Mouse (Mus musculus): ENCODE measurements at regions not wholly inside any gene's neighbourhood (a gene's known extent, or its start where the extent isn't known, plus 50 kb on each side); places are given as distances from the start of the nearest gene placed in this dataset.

GRCm38 (mm10) chr12:38928786-38929351, 149.7 kb downstream of the Etv1 start:
- Histone ChIP-seq H3K27me3 (ENCODE audit: control insufficient read depth, insufficient read depth, low read length, poor library complexity, severe bottlenecking) (no peaks in the 10 kb centered on the region), H3K36me3 (ENCODE audit: control insufficient read depth, insufficient read depth, low read length, poor library complexity, severe bottlenecking) (no peaks in the 10 kb centered on the region)
- DNase-seq (ENCODE audit: low read depth, low spot score), result peak; percentile 42

- DNase-seq (ENCODE audit: low read depth, low spot score), result no peak
- H3K36me3 ChIP-seq (ENCODE audit: control insufficient read depth, insufficient read depth, low read length, poor library complexity, severe bottlenecking), result no peaks in the 10 kb centered on the region
- H3K27me3 ChIP-seq (ENCODE audit: control insufficient read depth, insufficient read depth, low read length, poor library complexity, severe bottlenecking), result no peaks in the 10 kb centered on the region
These were observed 150.5 kb downstream of the Etv1 start for GRCm38 (mm10) chr12:38929644-38930043.

- Histone ChIP-seq H3K36me3 (ENCODE audit: control insufficient read depth, insufficient read depth, low read length, poor library complexity, severe bottlenecking) (no peaks in the 10 kb centered on the region), H3K27me3 (ENCODE audit: control insufficient read depth, insufficient read depth, low read length, poor library complexity, severe bottlenecking) (no peaks in the 10 kb centered on the region)
- no peak for DNase-seq (ENCODE audit: low read depth, low spot score)
These were observed 152.6 kb downstream of the Etv1 start for GRCm38 (mm10) chr12:38931769-38932168.

GRCm38 (mm10) chr12:38959605-38960004, 180.4 kb downstream of the Etv1 start:
- no peak for DNase-seq (ENCODE audit: low read depth, low spot score)
- no peaks in the 10 kb centered on the region for H3K36me3 ChIP-seq (ENCODE audit: control insufficient read depth, insufficient read depth, low read length, poor library complexity, severe bottlenecking)
- H3K27me3 ChIP-seq (ENCODE audit: control insufficient read depth, insufficient read depth, low read length, poor library complexity, severe bottlenecking), result no peaks in the 10 kb centered on the region

GRCm38 (mm10) chr12:38962302-38962701, 183.1 kb downstream of the Etv1 start:
- H3K36me3 ChIP-seq (ENCODE audit: control insufficient read depth, insufficient read depth, low read length, poor library complexity, severe bottlenecking), result no peaks in the 10 kb centered on the region
- H3K27me3 ChIP-seq (ENCODE audit: control insufficient read depth, insufficient read depth, low read length, poor library complexity, severe bottlenecking), result no peaks in the 10 kb centered on the region
- peak; percentile 55 for DNase-seq (ENCODE audit: low read depth, low spot score)

- Histone ChIP-seq H3K27me3 (ENCODE audit: control insufficient read depth, insufficient read depth, low read length, poor library complexity, severe bottlenecking) (no peaks in the 10 kb centered on the region), H3K36me3 (ENCODE audit: control insufficient read depth, insufficient read depth, low read length, poor library complexity, severe bottlenecking) (no peaks in the 10 kb centered on the region)
- peak; percentile 23 for DNase-seq (ENCODE audit: low read depth, low spot score)
These were observed 191.2 kb downstream of the Etv1 start for GRCm38 (mm10) chr12:38970347-38970746.

GRCm38 (mm10) chr12:38972205-38972604, 193.0 kb downstream of the Etv1 start:
- no peak for DNase-seq (ENCODE audit: low read depth, low spot score)
- Histone ChIP-seq H3K27me3 (ENCODE audit: control insufficient read depth, insufficient read depth, low read length, poor library complexity, severe bottlenecking) (no peaks in the 10 kb centered on the region), H3K36me3 (ENCODE audit: control insufficient read depth, insufficient read depth, low read length, poor library complexity, severe bottlenecking) (no peaks in the 10 kb centered on the region)

GRCm38 (mm10) chr12:38975508-38975907, 196.3 kb downstream of the Etv1 start:
- DNase-seq (ENCODE audit: low read depth, low spot score), result no peak
- H3K27me3 ChIP-seq (ENCODE audit: control insufficient read depth, insufficient read depth, low read length, poor library complexity, severe bottlenecking), result no peaks in the 10 kb centered on the region
- no peaks in the 10 kb centered on the region for H3K36me3 ChIP-seq (ENCODE audit: control insufficient read depth, insufficient read depth, low read length, poor library complexity, severe bottlenecking)

- H3K27me3 ChIP-seq (ENCODE audit: control insufficient read depth, insufficient read depth, low read length, poor library complexity, severe bottlenecking), result no peaks in the 10 kb centered on the region
- no peak for DNase-seq (ENCODE audit: low read depth, low spot score)
- H3K36me3 ChIP-seq (ENCODE audit: control insufficient read depth, insufficient read depth, low read length, poor library complexity, severe bottlenecking), result no peaks in the 10 kb centered on the region
These were observed 203.2 kb downstream of the Etv1 start for GRCm38 (mm10) chr12:38982423-38982822.

GRCm38 (mm10) chr12:38985909-38986308, 206.7 kb downstream of the Etv1 start:
- DNase-seq (ENCODE audit: low read depth, low spot score), result no peak
- H3K27me3 ChIP-seq (ENCODE audit: control insufficient read depth, insufficient read depth, low read length, poor library complexity, severe bottlenecking), result no peaks in the 10 kb centered on the region
- H3K36me3 ChIP-seq (ENCODE audit: control insufficient read depth, insufficient read depth, low read length, poor library complexity, severe bottlenecking), result no peaks in the 10 kb centered on the region

- no peaks in the 10 kb centered on the region for H3K36me3 ChIP-seq (ENCODE audit: control insufficient read depth, insufficient read depth, low read length, poor library complexity, severe bottlenecking)
- no peak for DNase-seq (ENCODE audit: low read depth, low spot score)
These were observed 207.2 kb downstream of the Etv1 start for GRCm38 (mm10) chr12:38986346-38986745.

GRCm38 (mm10) chr12:38987277-38987676, 208.1 kb downstream of the Etv1 start:
- no peaks in the 10 kb centered on the region for H3K27me3 ChIP-seq (ENCODE audit: control insufficient read depth, insufficient read depth, low read length, poor library complexity, severe bottlenecking)
- no peaks in the 10 kb centered on the region for H3K36me3 ChIP-seq (ENCODE audit: control insufficient read depth, insufficient read depth, low read length, poor library complexity, severe bottlenecking)
- DNase-seq (ENCODE audit: low read depth, low spot score), result no peak

More at GRCm38 (mm10) chr12:38986346-38986745, 207.2 kb downstream of the Etv1 start:
- H3K27me3 ChIP-seq (ENCODE audit: control insufficient read depth, insufficient read depth, low read length, poor library complexity, severe bottlenecking), result no peaks in the 10 kb centered on the region

GRCm38 (mm10) chr12:38987819-38988218, 208.6 kb downstream of the Etv1 start:
- H3K36me3 ChIP-seq (ENCODE audit: control insufficient read depth, insufficient read depth, low read length, poor library complexity, severe bottlenecking), result no peaks in the 10 kb centered on the region
- no peak for DNase-seq (ENCODE audit: low read depth, low spot score)
- no peaks in the 10 kb centered on the region for H3K27me3 ChIP-seq (ENCODE audit: control insufficient read depth, insufficient read depth, low read length, poor library complexity, severe bottlenecking)

GRCm38 (mm10) chr12:39027179-39027578, 248.0 kb downstream of the Etv1 start:
- Histone ChIP-seq H3K36me3 (ENCODE audit: control insufficient read depth, insufficient read depth, low read length, poor library complexity, severe bottlenecking) (no peaks in the 10 kb centered on the region), H3K27me3 (ENCODE audit: control insufficient read depth, insufficient read depth, low read length, poor library complexity, severe bottlenecking) (no peaks in the 10 kb centered on the region)
- DNase-seq (ENCODE audit: low read depth, low spot score), result no peak

- Histone ChIP-seq H3K27me3 (ENCODE audit: control insufficient read depth, insufficient read depth, low read length, poor library complexity, severe bottlenecking) (no peaks in the 10 kb centered on the region), H3K36me3 (ENCODE audit: control insufficient read depth, insufficient read depth, low read length, poor library complexity, severe bottlenecking) (no peaks in the 10 kb centered on the region)
- no peak for DNase-seq (ENCODE audit: low read depth, low spot score)
These were observed 248.8 kb downstream of the Etv1 start for GRCm38 (mm10) chr12:39027948-39028347.

- DNase-seq (ENCODE audit: low read depth, low spot score), result no peak
- H3K27me3 ChIP-seq (ENCODE audit: control insufficient read depth, insufficient read depth, low read length, poor library complexity, severe bottlenecking), result no peaks in the 10 kb centered on the region
These were observed 254.8 kb downstream of the Etv1 start for GRCm38 (mm10) chr12:39033982-39034381.

More at GRCm38 (mm10) chr12:39033982-39034381, 254.8 kb downstream of the Etv1 start:
- no peaks in the 10 kb centered on the region for H3K36me3 ChIP-seq (ENCODE audit: control insufficient read depth, insufficient read depth, low read length, poor library complexity, severe bottlenecking)
